11 mouse cellular contexts compared by ENCODE assay signal in genomic region chr17:36989437-36989836, GRCm38 (mm10). TPM values are rescaled to one million over a fixed set of nuclear protein-coding genes. Genes with fewer than 3 reads are reported as not detected.
DNase-seq lines count a peak whose midpoint lies in the region; ATAC-seq and TF ChIP-seq lines count a peak whose summit lies in the region.
"Had no signal": no experiment of that assay in that cellular context is flagged by ENCODE, and none has a peak within 500 bp of the region (broad histone marks: within the 10 kb centered on the region; RNA-seq: fewer than 3 reads in every experiment).

TSS of gene H2-M5 (minus strand) at chr17:36989537.

- no peak for DNase-seq in heart, postnatal 0 days (ENCODE audit: low spot score)
- no peak for DNase-seq in heart, postnatal 36 days
- no peak for DNase-seq in ES-E14 (ENCODE audit: low read depth, low spot score)
- DNase-seq in midbrain, embryonic 11.5 days (ENCODE audit: low spot score, missing footprints), result peak; percentile 69
- no peak for DNase-seq in left cerebral cortex, postnatal 10 days (ENCODE audit: extremely low spot score in 1 of 2, low spot score in 2 of 2)
- DNase-seq in thymus, postnatal 0 days (ENCODE audit: low spot score), result no peak
- DNase-seq in right cerebral cortex, postnatal 10 days (ENCODE audit: low spot score in 2 of 2), result no peak
- DNase-seq: right cerebral cortex, postnatal 14 days had no signal

- 30% methylated on average over 5 of the region's 5 CpGs for WGBS in heart, postnatal 0 days
- 24% methylated on average over 5 of the region's 5 CpGs for WGBS in forebrain, embryonic 15.5 days
- WGBS in midbrain, embryonic 11.5 days, result 27% methylated on average over 5 of the region's 5 CpGs

- no peak for TF ChIP-seq EP300 in heart, postnatal 0 days (IDR thresholded peaks at IDR 0.05; ENCODE audit: low read depth)

- peak within 1 kb of the TSS; percentile 6; the same call in 1 of the 2 replicates for H3K4me3 ChIP-seq in heart, postnatal 0 days (ENCODE audit: low read depth, low read length)
- H3K4me3 ChIP-seq in ES-E14 (ENCODE audit: insufficient read depth in 1 of 2, low read depth in 1 of 2, low read length in 2 of 2, poor library complexity in 1 of 2, severe bottlenecking in 1 of 2), result peak within 1 kb of the TSS; percentile 69 to 81
- H3K4me3 ChIP-seq in forebrain, embryonic 15.5 days, result no peak within 1 kb of the TSS
- no peak within 1 kb of the TSS for H3K4me3 ChIP-seq in midbrain, embryonic 11.5 days (ENCODE audit: low read depth, low read length)

- no peaks in the 10 kb centered on the region for H3K36me3 ChIP-seq in heart, postnatal 0 days (replicated peaks; ENCODE audit: control insufficient read depth, insufficient read depth, low read length)
- H3K36me3 ChIP-seq in ES-E14 (ENCODE audit: control insufficient read depth, insufficient read depth, low read length, poor library complexity, severe bottlenecking), result peaks cover 3% of the 10 kb centered on the region; the same call in 1 of the 2 replicates
- H3K36me3 ChIP-seq in forebrain, embryonic 15.5 days, result no peaks in the 10 kb centered on the region
- H3K36me3 ChIP-seq in midbrain, embryonic 11.5 days (ENCODE audit: control insufficient read depth, insufficient read depth, low read length), result no peaks in the 10 kb centered on the region

- TF ChIP-seq CTCF in heart, postnatal 0 days (IDR thresholded peaks at IDR 0.05; ENCODE audit: low read depth), result no peak

- intact Hi-C loops in heart, postnatal 36 days (cut with DNase I), result no loop called here
- intact Hi-C loops in left cerebral cortex, postnatal 10 days (cut with DNase I), result no loop called here

- in situ Hi-C loops in ES-E14 (cut with MboI; ENCODE audit: low sequenced_read_pairs in 2 of 2, unreplicated experiment in 2 of 2), result no loop called here

- no peaks in the 10 kb centered on the region for H3K4me1 ChIP-seq in heart, postnatal 0 days (ENCODE audit: control insufficient read depth, insufficient read depth)
- peaks cover 8 to 23% of the 10 kb centered on the region in 2 experiments; a peak in 3 of 4 replicates for H3K4me1 ChIP-seq in ES-E14 (ENCODE audit: control insufficient read depth in 2 of 2, insufficient read depth in 2 of 2, low read length in 2 of 2, poor library complexity in 1 of 2)
- no peaks in the 10 kb centered on the region for H3K4me1 ChIP-seq in forebrain, embryonic 15.5 days
- H3K4me1 ChIP-seq in midbrain, embryonic 11.5 days (ENCODE audit: control insufficient read depth, insufficient read depth, low read length), result no peaks in the 10 kb centered on the region

- H3K9me3 ChIP-seq in heart, postnatal 0 days (replicated peaks; ENCODE audit: control insufficient read depth, low read length), result no peaks in the 10 kb centered on the region
- H3K9me3 ChIP-seq in ES-E14 (ENCODE audit: control insufficient read depth, insufficient read depth, low read depth, low read length), result no peaks in the 10 kb centered on the region
- H3K9me3 ChIP-seq in forebrain, embryonic 15.5 days, result no peaks in the 10 kb centered on the region
- H3K9me3 ChIP-seq in midbrain, embryonic 11.5 days (ENCODE audit: control insufficient read depth, low read length), result no peaks in the 10 kb centered on the region

- peaks cover 23% of the 10 kb centered on the region for H3K27me3 ChIP-seq in heart, postnatal 0 days (ENCODE audit: control insufficient read depth, insufficient read depth, low read length)
- H3K27me3 ChIP-seq in forebrain, embryonic 15.5 days, result peaks cover 19% of the 10 kb centered on the region
- peaks cover 24% of the 10 kb centered on the region for H3K27me3 ChIP-seq in midbrain, embryonic 11.5 days (ENCODE audit: control insufficient read depth, insufficient read depth, low read length)

- peak within 1 kb of the TSS; percentile 32 for H3K4me2 ChIP-seq in heart, postnatal 0 days (ENCODE audit: low read depth, low read length)
- H3K4me2 ChIP-seq in forebrain, embryonic 15.5 days (replicated peaks), result 0 out of 2 replicates have a peak within 1 kb of the TSS, but pooled peaks have one; percentile 9
- H3K4me2 ChIP-seq in midbrain, embryonic 11.5 days, result peak within 1 kb of the TSS; percentile 22; the same call in 1 of the 2 replicates

- no peak for ATAC-seq in heart, postnatal 0 days (ENCODE audit: insufficient read depth, low read depth)
- no peak for ATAC-seq in forebrain, embryonic 15.5 days (replicated peaks)
- ATAC-seq in midbrain, embryonic 11.5 days (ENCODE audit: low FRiP score), result no peak
- ATAC-seq: activated CD4-positive, CD25-positive, alpha-beta regulatory T cell, adult 4 months; CD4-positive, CD25-positive, alpha-beta regulatory T cell, adult 4 months had no signal

- no peak within 1 kb of the TSS for H3K9ac ChIP-seq in heart, postnatal 0 days (replicated peaks; ENCODE audit: low read depth, low read length)
- H3K9ac ChIP-seq in ES-E14 (ENCODE audit: insufficient read depth, low read depth, low read length, poor library complexity, severe bottlenecking), result peak within 1 kb of the TSS; percentile 83
- no peak within 1 kb of the TSS for H3K9ac ChIP-seq in forebrain, embryonic 15.5 days (replicated peaks)
- no peak within 1 kb of the TSS for H3K9ac ChIP-seq in midbrain, embryonic 11.5 days (ENCODE audit: low read length)

- H3K27ac ChIP-seq in heart, postnatal 0 days (ENCODE audit: low read depth), result no peak within 1 kb of the TSS
- H3K27ac ChIP-seq in ES-E14 (ENCODE audit: insufficient read depth, low read depth, low read length, poor library complexity, severe bottlenecking), result peak within 1 kb of the TSS; percentile 75
- H3K27ac ChIP-seq in forebrain, embryonic 15.5 days (replicated peaks), result no peak within 1 kb of the TSS
- no peak within 1 kb of the TSS for H3K27ac ChIP-seq in midbrain, embryonic 11.5 days (ENCODE audit: low read depth, low read length)

TF ChIP-seq in ES-E14, 5 proteins besides CTCF, POLR2A, EP300 and RAD21:
- TF ChIP-seq MAFK (IDR thresholded peaks at IDR 0.05; ENCODE audit: insufficient read depth, low read depth, low read length) (no peak), ZNF384 (IDR thresholded peaks at IDR 0.05; ENCODE audit: low read depth, low read length) (no peak), ZC3H11A (IDR thresholded peaks at IDR 0.05; ENCODE audit: borderline replicate concordance, low read depth, low read length) (no peak), CHD2 (IDR thresholded peaks at IDR 0.05; ENCODE audit: low read depth, low read length) (no peak), HCFC1 (IDR thresholded peaks at IDR 0.05; ENCODE audit: borderline replicate concordance, insufficient read depth, low read length) (no peak)

RNA-seq across cellular contexts. Expression of gene H2-M5, which starts in this region (rescaled TPM):
- total RNA-seq in heart, postnatal 0 days (2014; rRNA removed; ENCODE audit: low replicate concordance), result not detected in 2 replicates
- 0.04 TPM in 1 of 2 replicates, not detected in the other for polyA plus RNA-seq in heart, postnatal 0 days (2015; fragmentation: Nextera tagmentation; extraction: Ambion mirVana)
- not detected for total RNA-seq in heart, postnatal 36 days (2021)
- 49.4 and 55.4 TPM in 2 replicates for total RNA-seq in ES-E14 (2012; rRNA removed)
- 2.0 TPM in 2 replicates for polyA plus RNA-seq in forebrain, embryonic 15.5 days (2015; fragmentation: Nextera tagmentation; extraction: Ambion mirVana)
- polyA plus RNA-seq in midbrain, embryonic 11.5 days (2014; fragmentation: Nextera tagmentation; extraction: Ambion mirVana), result 0.41 and 0.67 TPM in 2 replicates
- total RNA-seq in left cerebral cortex, postnatal 10 days (2021), result 1 to 10 TPM; 3.6 to 3.9 TPM
- polyA plus RNA-seq in thymus, postnatal 0 days (2015; fragmentation: Nextera tagmentation; extraction: Ambion mirVana), result 0.09 and 0.10 TPM in 2 replicates
- polyA plus RNA-seq: activated CD4-positive, CD25-positive, alpha-beta regulatory T cell, adult 4 months; CD4-positive, CD25-positive, alpha-beta regulatory T cell, adult 4 months had no signal

Comparison
In these comparisons a context has a peak if more than half of its experiments do, and no peak if none do; other contexts are left out.
1. RNA of gene H2-M5 (total RNA-seq): 49.4 to 55.4 TPM in ES-E14; 3.6 to 3.9 TPM in left cerebral cortex, postnatal 10 days, not detected in heart, postnatal 36 days and not detected in heart, postnatal 0 days; every median in the first group is over 10 times any median in the second.
2. Peak in DNase-seq and H3K4me2 ChIP-seq in midbrain, embryonic 11.5 days; RNA of the gene not detected or under 1 TPM.
3. H3K4me3 ChIP-seq: peak in heart, postnatal 0 days (single experiment) and ES-E14 (2 of 2); none in forebrain, embryonic 15.5 days (single experiment) and midbrain, embryonic 11.5 days (single experiment).
4. Peak in every context shown above with its lines, with median percentiles within 50 percentile points of each other: H3K4me2 ChIP-seq.